15 mouse cellular contexts compared by ENCODE assay signal in genomic region chr7:37874382-37874781, GRCm38 (mm10).
A peak's percentile ranks its signal among the peaks of the same experiment; 100 is the strongest.
DNase-seq lines count a peak whose midpoint lies in the region; ATAC-seq and TF ChIP-seq lines count a peak whose summit lies in the region.
"Had no signal": no experiment of that assay in that cellular context is flagged by ENCODE, and none has a peak within 500 bp of the region (broad histone marks: within the 10 kb centered on the region; RNA-seq: fewer than 3 reads in every experiment).

No protein-coding gene starts in this region.

- H3K4me1 ChIP-seq in forebrain, embryonic 13.5 days, result peaks cover 11% of the 10 kb centered on the region
- H3K4me1 ChIP-seq in forebrain, embryonic 11.5 days (replicated peaks; ENCODE audit: control insufficient read depth, insufficient read depth, low read length), result no peaks in the 10 kb centered on the region

- peak; percentile 24; the same call in 1 of the 2 replicates for ATAC-seq in forebrain, embryonic 13.5 days
- ATAC-seq in forebrain, embryonic 11.5 days (replicated peaks; ENCODE audit: low FRiP score), result no peak
- ATAC-seq in cerebellum, adult (ENCODE audit: insufficient number of reproducible peaks, low FRiP score, low TSS enrichment), result no peak
- ATAC-seq: intestine, postnatal 0 days; midbrain, embryonic 16.5 days had no signal

- 63% methylated on average over 12 of the region's 12 CpGs for WGBS in forebrain, embryonic 13.5 days
- 75% methylated on average over 12 of the region's 12 CpGs for WGBS in forebrain, embryonic 11.5 days

- TF ChIP-seq POLR2A in brain, embryonic 14.5 days (IDR thresholded peaks at IDR 0.05; ENCODE audit: borderline replicate concordance, extremely low read depth, insufficient read depth, insufficient read length, poor library complexity, severe bottlenecking), result no peak

- no peak overlapping the region for H3K9ac ChIP-seq in forebrain, embryonic 13.5 days
- no peak overlapping the region for H3K9ac ChIP-seq in forebrain, embryonic 11.5 days (ENCODE audit: low read length)
- H3K9ac ChIP-seq: neural tube, embryonic 12.5 days had no signal

- intact Hi-C loops in left cerebral cortex, postnatal 4 days (cut with DNase I), result no loop called here

- no peak overlapping the region for H3K4me3 ChIP-seq in forebrain, embryonic 13.5 days
- no peak overlapping the region for H3K4me3 ChIP-seq in forebrain, embryonic 11.5 days (ENCODE audit: low read depth, low read length)
- H3K4me3 ChIP-seq: neural tube, embryonic 12.5 days had no signal

- no peak for DNase-seq in forebrain, embryonic 11.5 days (ENCODE audit: low spot score)
- DNase-seq in brain, embryonic 14.5 days (ENCODE audit: low read depth), result peak; percentile 68
- peak; percentile 17 to 32 for DNase-seq in layer of hippocampus, adult 8-10 months (ENCODE audit: low spot score in 2 of 2)
- peak; percentile 26 for DNase-seq in left cerebral cortex, postnatal 4 days
- DNase-seq in Muller cell, postnatal 12 days (ENCODE audit: inconsistent ontology term), result no peak
- DNase-seq in kidney, postnatal 14 days, result no peak
- DNase-seq: adrenal gland, postnatal 10 days; kidney, postnatal 36 days; lung, adult 2 months had no signal

- no peak overlapping the region for H3K4me2 ChIP-seq in forebrain, embryonic 13.5 days
- H3K4me2 ChIP-seq in forebrain, embryonic 11.5 days (ENCODE audit: low read depth, low read length, severe bottlenecking), result no peak overlapping the region
- H3K4me2 ChIP-seq: neural tube, embryonic 12.5 days had no signal

- H3K27ac ChIP-seq in forebrain, embryonic 13.5 days, result no peak overlapping the region
- H3K27ac ChIP-seq in forebrain, embryonic 11.5 days (ENCODE audit: low read depth, low read length), result no peak overlapping the region
- H3K27ac ChIP-seq: macrophage; neural tube, embryonic 12.5 days had no signal

- no peaks in the 10 kb centered on the region for H3K36me3 ChIP-seq in forebrain, embryonic 13.5 days (ENCODE audit: poor library complexity, severe bottlenecking)
- no peaks in the 10 kb centered on the region for H3K36me3 ChIP-seq in forebrain, embryonic 11.5 days (ENCODE audit: control insufficient read depth, insufficient read depth, low read length)
- H3K36me3 ChIP-seq: neural tube, embryonic 12.5 days had no signal

- no peak for TF ChIP-seq CTCF in brain, embryonic 14.5 days (IDR thresholded peaks at IDR 0.05; ENCODE audit: borderline replicate concordance, extremely low read depth, insufficient read depth, insufficient read length)

- H3K27me3 ChIP-seq in forebrain, embryonic 13.5 days, result no peaks in the 10 kb centered on the region
- H3K27me3 ChIP-seq in forebrain, embryonic 11.5 days (ENCODE audit: control insufficient read depth, insufficient read depth, low read length), result no peaks in the 10 kb centered on the region
- H3K27me3 ChIP-seq: neural tube, embryonic 12.5 days had no signal

- H3K9me3 ChIP-seq in forebrain, embryonic 13.5 days (replicated peaks), result no peaks in the 10 kb centered on the region
- H3K9me3 ChIP-seq in forebrain, embryonic 11.5 days (ENCODE audit: control insufficient read depth, low read length), result no peaks in the 10 kb centered on the region
- H3K9me3 ChIP-seq: neural tube, embryonic 12.5 days had no signal

Comparison
In these comparisons a context has a peak if more than half of its experiments do, and no peak if none do; other contexts are left out.
1. DNase-seq: peak in brain, embryonic 14.5 days (single experiment), layer of hippocampus, adult 8-10 months (2 of 2) and left cerebral cortex, postnatal 4 days (single experiment); none in forebrain, embryonic 11.5 days (single experiment), Muller cell, postnatal 12 days (single experiment) and kidney, postnatal 14 days (single experiment).